Mouse (Mus musculus) frontal cortex, postnatal 36 days (tissue): ENCODE measurements at regions not wholly inside any gene's neighbourhood (a gene's known extent, or its start where the extent isn't known, plus 50 kb on each side); places are given as distances from the start of the nearest gene placed in this dataset.
"Not testable (repeated sequence)": the region's sequence is repeated elsewhere in the genome, so short reads cannot be mapped to it uniquely, and the experiment has no call there.

Source experiments
- DNase-seq, 2 experiments: peaks; one replicate each; pipeline ENCODE4 v3.0.0; 2022; ENCODE audit warnings: low spot score in 2 of 2

GRCm38 (mm10) chr12:11037951-11038350 is 112.9 kb downstream of the Kcns3 start:
- no peak for DNase-seq

- DNase-seq: no peak
Measured at GRCm38 (mm10) chr12:11020571-11021545, 130.0 kb downstream of the Kcns3 start.

- DNase-seq: no peak
Measured at GRCm38 (mm10) chr12:11011159-11011558, 139.7 kb downstream of the Kcns3 start.

- DNase-seq: no peak
Measured at GRCm38 (mm10) chr12:10984295-10984694, 166.6 kb downstream of the Kcns3 start.

GRCm38 (mm10) chr12:10949184-10949583 is 201.7 kb downstream of the Kcns3 start:
- DNase-seq: no peak

GRCm38 (mm10) chr12:10941064-10941463 is 209.8 kb downstream of the Kcns3 start:
- no peak for DNase-seq

GRCm38 (mm10) chr12:10900054-10900453 is 250.8 kb downstream of the Kcns3 start:
- not testable (repeated sequence) for DNase-seq

- DNase-seq: no peak
Measured at GRCm38 (mm10) chr12:10878791-10879190, 272.1 kb downstream of the Kcns3 start.

- no peak for DNase-seq
Measured at GRCm38 (mm10) chr12:10874589-10875554, 276.0 kb downstream of the Kcns3 start.

GRCm38 (mm10) chr12:10873716-10874401 is 277.0 kb downstream of the Kcns3 start:
- DNase-seq: peak; percentile 13 to 15

- no peak for DNase-seq
Measured at GRCm38 (mm10) chr12:10867674-10868635, 282.9 kb downstream of the Kcns3 start.

GRCm38 (mm10) chr12:10866907-10867538 is 283.8 kb downstream of the Kcns3 start:
- DNase-seq: peak; percentile 45 to 73

- no peak for DNase-seq
Measured at GRCm38 (mm10) chr12:10865294-10865693, 285.6 kb downstream of the Kcns3 start.

- no peak for DNase-seq
Measured at GRCm38 (mm10) chr12:10820335-10820734, 330.5 kb downstream of the Kcns3 start.

- DNase-seq: no peak
Measured at GRCm38 (mm10) chr12:10818083-10818482, 332.8 kb downstream of the Kcns3 start.

GRCm38 (mm10) chr12:10817516-10817915 is 333.3 kb downstream of the Kcns3 start:
- no peak for DNase-seq

GRCm38 (mm10) chr12:10810597-10810996 is 340.3 kb downstream of the Kcns3 start:
- no peak for DNase-seq

GRCm38 (mm10) chr12:10804491-10804890 is 346.4 kb downstream of the Kcns3 start:
- no peak for DNase-seq
